Mouse (Mus musculus) layer of hippocampus, adult 18-20 months (tissue): ENCODE measurements around the gene Dlg2. TPM values are rescaled to one million over a fixed set of nuclear protein-coding genes. Genes with fewer than 3 reads are reported as not detected.

Experiments used
- DNase-seq, 2 experiments: peaks; one replicate each; pipeline ENCODE4 v3.0.0; 2022; ENCODE audit warnings: low spot score in 2 of 2
- total RNA-seq, 2 experiments: library from RNA; stranded (reverse); gene quantifications; 2 replicates each; pipeline ENCODE4 v1.2.3; 2021

Dlg2 gene
- total RNA-seq, 2 experiments from 2014 or later: 224 to 230 TPM

- DNase-seq: no peak
These were observed 609.6 kb downstream of the Dlg2 start for GRCm38 (mm10) chr7:91086071-91086470.

DNA sequence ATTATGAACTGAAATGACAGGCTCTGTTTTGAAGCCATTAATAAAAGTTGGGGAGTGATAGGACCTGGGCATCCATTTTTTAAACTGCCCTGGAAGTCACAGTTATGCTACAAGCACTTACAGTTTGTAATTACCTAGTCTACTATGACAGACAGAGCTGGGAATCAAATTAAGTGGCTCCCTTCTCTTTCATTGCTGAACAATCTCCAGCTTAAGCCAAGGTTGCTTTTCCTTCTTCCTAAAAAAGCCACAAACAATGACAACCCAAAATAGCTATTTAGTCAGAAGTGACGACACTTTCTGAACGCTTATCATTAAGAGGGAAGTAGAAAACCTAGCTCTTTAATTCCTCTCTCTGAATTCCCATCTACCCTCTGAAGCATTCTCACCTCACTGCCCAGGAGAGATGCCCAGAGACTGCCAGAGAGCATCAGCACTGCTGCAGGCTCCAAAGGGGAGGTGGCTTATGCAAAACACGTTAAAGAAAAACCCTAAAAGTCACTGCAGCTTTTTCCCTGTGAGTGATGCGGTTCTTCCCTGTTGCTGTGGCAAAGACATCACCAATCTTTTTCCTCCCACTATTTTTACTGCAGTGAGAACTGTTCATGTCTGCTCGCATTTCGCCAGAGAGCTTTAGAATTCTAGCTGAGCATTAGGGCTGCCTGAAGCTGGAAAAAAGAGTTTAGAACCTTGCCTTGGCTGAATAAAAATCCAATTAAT, 612.9 kb downstream of the Dlg2 start:
- peak; percentile 35 to 70 for DNase-seq

DNA sequence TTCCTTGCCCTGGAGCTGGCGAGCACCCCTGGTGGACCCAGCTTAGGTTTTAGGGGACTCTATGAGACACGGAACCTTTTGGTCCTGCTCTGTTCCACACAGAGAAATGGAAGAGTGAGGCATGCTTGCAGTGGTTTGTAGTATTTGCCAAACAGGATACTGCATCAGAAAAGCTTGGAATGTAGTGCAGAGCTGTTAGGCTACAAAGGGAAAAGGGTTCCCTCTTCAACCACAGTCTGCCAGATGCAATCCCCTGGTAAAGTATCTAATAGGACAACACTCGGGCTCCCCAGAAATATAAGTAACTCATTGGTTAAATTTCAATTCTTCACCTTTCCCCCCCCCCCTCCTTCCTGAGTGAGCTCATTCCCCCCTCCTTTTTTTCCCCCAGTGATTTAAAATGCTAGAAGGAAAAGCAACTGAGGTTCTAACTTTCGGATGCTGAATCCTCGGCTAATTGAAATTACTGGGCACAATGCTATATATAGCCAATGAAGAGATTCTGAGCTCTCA, 613.9 kb downstream of the Dlg2 start:
- peak in 1 of 2 experiments; percentile 47 for DNase-seq

- peak; percentile 44 to 67 for DNase-seq
These were observed 614.6 kb downstream of the Dlg2 start for GRCm38 (mm10) chr7:91090830-91091683.

GRCm38 (mm10) chr7:91096467-91096866, 620.0 kb downstream of the Dlg2 start:
- no peak for DNase-seq

DNA sequence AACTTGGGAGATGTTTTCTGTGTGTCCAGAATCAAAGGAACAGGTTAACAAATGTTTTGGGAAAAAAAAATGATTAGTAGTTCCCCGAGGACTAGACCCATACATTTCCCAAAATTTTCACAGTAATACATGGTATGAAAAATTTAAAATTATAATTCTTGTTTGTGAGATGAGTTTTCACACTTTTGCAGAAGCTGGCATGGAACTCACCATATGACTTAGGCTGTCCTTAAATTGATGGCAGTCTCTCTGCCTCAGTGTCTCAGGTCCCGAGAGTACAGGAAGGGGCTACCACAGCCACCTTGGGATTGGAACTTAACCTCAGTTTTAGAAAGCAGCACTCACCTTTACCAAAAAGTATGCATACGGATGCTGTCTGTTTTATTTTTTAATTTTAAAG, 622.0 kb downstream of the Dlg2 start:
- no peak for DNase-seq

GRCm38 (mm10) chr7:91109575-91109974, 633.1 kb downstream of the Dlg2 start:
- peak; percentile 25 to 73 for DNase-seq

- peak in 1 of 2 experiments; percentile 14 for DNase-seq
These were observed 655.7 kb downstream of the Dlg2 start for GRCm38 (mm10) chr7:91132128-91132527.

DNA sequence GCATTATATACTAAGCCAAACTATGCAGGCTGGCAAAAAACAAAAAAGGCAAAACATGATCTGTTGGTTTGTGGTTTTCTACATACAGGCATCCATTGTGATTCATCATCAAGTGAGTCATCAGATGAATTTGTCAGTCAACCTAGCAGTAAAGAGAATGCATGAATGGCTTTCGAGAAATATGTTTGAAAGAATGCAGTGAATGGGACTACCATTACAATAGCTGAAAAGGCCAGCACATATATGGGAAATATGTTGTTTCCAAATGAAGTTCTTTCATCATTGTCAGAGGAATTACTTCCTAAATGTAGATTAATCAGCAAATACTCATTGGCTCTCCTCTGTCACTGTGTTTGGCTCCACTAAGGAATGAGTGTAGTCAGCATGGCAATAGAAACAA, 677.6 kb downstream of the Dlg2 start:
- DNase-seq: no peak

DNA sequence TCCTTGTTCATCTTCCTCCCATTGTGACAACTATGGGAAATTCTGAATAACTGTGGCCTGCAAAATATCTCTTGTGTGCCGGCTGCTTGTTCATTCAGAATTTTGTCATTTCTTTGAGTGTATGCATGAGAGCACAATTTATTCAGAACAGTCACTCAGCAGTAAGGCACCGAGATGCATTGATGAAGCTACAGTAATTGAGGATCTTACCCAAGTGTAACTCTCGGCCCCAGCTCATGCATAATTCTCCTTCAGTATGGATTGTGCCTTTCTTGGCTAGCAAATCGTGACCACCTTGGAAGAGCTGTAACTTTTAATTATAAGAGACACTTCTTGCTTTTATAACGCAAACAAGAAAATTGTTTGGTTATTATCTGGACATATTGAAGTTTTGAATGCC, 682.7 kb downstream of the Dlg2 start:
- DNase-seq: no peak

- DNase-seq: no peak
These were observed 685.2 kb downstream of the Dlg2 start for GRCm38 (mm10) chr7:91161643-91162175.

- DNase-seq: no peak
These were observed 697.1 kb downstream of the Dlg2 start for GRCm38 (mm10) chr7:91173560-91173959.

GRCm38 (mm10) chr7:91188211-91188610, 711.7 kb downstream of the Dlg2 start:
- no peak for DNase-seq

- peak in 1 of 2 experiments; percentile 24 for DNase-seq
These were observed 722.9 kb downstream of the Dlg2 start for GRCm38 (mm10) chr7:91199372-91199771.

GRCm38 (mm10) chr7:91208083-91208852, 731.8 kb downstream of the Dlg2 start:
- DNase-seq: peak in 1 of 2 experiments; percentile 67

DNA sequence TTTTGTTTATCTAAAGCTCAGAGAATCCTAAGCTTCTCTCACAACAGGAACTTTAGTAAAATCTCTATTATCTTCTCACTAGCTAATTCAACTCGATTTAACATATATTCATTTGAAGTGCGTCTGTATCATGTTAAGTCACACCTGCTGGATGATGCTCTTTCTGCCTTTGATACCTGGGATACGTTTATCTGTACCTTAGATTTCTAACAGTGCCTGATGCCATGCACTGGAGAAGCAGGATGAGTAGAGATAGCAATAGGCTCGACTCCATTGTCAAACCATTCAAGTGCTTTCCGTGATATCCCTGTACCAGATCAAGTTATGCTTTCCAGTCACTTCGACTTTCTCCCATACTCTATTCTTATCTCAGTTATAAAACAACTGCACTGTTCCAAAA, 732.5 kb downstream of the Dlg2 start:
- DNase-seq: no peak

DNA sequence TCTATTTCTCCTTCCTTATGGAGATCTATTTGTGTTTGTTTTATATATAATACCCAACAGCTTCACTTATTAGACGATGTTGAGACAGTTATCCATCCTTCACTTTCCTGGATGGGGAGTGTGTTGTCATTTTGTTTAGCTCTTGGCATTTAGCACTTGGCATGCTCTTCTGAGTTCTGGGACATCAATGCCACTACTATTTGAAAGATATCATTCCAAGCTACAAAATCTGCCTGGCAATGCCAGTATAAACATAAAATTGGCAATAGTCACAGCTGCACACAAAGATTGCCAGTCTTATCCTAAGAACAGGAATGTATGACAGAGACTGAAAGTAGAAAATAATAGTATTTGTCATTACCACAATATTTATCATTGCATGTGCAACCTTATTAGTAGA, 735.8 kb downstream of the Dlg2 start:
- DNase-seq: no peak

- DNase-seq: no peak
These were observed 738.4 kb downstream of the Dlg2 start for GRCm38 (mm10) chr7:91214921-91215320.

GRCm38 (mm10) chr7:91218321-91218987, 742.0 kb downstream of the Dlg2 start:
- peak; percentile 60 to 81 for DNase-seq

- peak; percentile 59 to 91 for DNase-seq
These were observed 750.0 kb downstream of the Dlg2 start for GRCm38 (mm10) chr7:91226442-91226841.
